Mouse (Mus musculus) liver, embryonic 13.5 days (tissue): ENCODE measurements at regions not wholly inside any gene's neighbourhood (a gene's known extent, or its start where the extent isn't known, plus 50 kb on each side); places are given as distances from the start of the nearest gene placed in this dataset.
"Not testable (repeated sequence)": the region's sequence is repeated elsewhere in the genome, so short reads cannot be mapped to it uniquely, and the experiment has no call there.

Experiments
- ATAC-seq: fragments of 200-750 bp; cut with Nextera tagmentation; 2 replicates; pipeline ENCODE4 v1.8.0; 2017; ENCODE audit warnings: low read depth, mild to moderate bottlenecking, moderate number of reproducible peaks, moderate library complexity
- DNase-seq: peaks from one replicate; pipeline ENCODE4 v3.0.0; 2022
- H3K27ac ChIP-seq: fragments of 300-500 bp; sonication (generic); 2 replicates; pipeline ENCODE4 v1.5.1; 2015; ENCODE audit warnings: moderate library complexity, mild to moderate bottlenecking, inconsistent platforms
- H3K27me3 ChIP-seq: fragments of 300-500 bp; sonication (generic); 2 replicates; pipeline ENCODE4 v1.6.1; 2015; ENCODE audit warnings: mild to moderate bottlenecking, inconsistent platforms
- H3K36me3 ChIP-seq: fragments of 300-500 bp; sonication (generic); 2 replicates; pipeline ENCODE4 v1.6.1; 2015; ENCODE audit warnings: mild to moderate bottlenecking, inconsistent platforms
- H3K4me1 ChIP-seq: fragments of 300-500 bp; sonication (generic); replicated peaks from 2 replicates; pipeline ENCODE4 v1.6.1; 2015; ENCODE audit warnings: inconsistent platforms
- H3K4me2 ChIP-seq: fragments of 300-500 bp; sonication (generic); 2 replicates; pipeline ENCODE4 v1.6.1; 2015; ENCODE audit warnings: inconsistent platforms, mild to moderate bottlenecking, moderate library complexity
- H3K4me3 ChIP-seq: fragments of 300-500 bp; sonication (generic); replicated peaks from 2 replicates; pipeline ENCODE4 v1.5.1; 2015; ENCODE audit warnings: mild to moderate bottlenecking, inconsistent platforms
- H3K9ac ChIP-seq: fragments of 300-500 bp; sonication (generic); 2 replicates; pipeline ENCODE4 v1.6.1; 2015; ENCODE audit warnings: mild to moderate bottlenecking, inconsistent platforms
- H3K9me3 ChIP-seq: fragments of 300-500 bp; sonication (generic); replicated peaks from 2 replicates; pipeline ENCODE4 v1.6.1; 2016; ENCODE audit warnings: inconsistent platforms
- WGBS: fragments of 180-500 bp; shearing (Covaris S2); methylation state at CpG from one replicate; pipeline ENCODE4 v1.1.7; 2015; ENCODE audit not compliant: insufficient replicate concordance; 5-methylcytosine and 5-hydroxymethylcytosine counted together

DNA sequence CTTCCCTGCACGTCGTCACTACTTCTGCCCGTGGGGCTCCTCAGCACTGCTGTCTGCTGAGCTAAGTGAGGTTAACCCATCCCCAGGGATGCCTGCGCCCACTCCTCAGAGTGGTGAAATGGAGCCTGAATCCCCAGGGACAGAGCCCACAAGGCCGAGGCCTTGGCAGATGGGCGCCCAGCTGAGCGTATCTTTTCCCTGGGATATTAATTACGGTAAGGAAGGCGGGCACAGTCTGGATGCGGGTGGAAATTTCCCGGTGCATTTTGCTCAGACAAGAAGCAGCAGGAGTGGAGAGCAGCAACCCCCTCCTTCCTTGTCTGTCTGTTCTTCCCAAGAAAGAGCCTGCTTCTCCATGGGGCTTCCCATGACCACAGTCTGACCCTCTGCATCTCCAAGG is 408.7 kb downstream of the Ptpru start:
- Histone ChIP-seq H3K36me3 (no peaks in the 10 kb centered on the region), H3K4me1 (no peaks in the 10 kb centered on the region), H3K27ac (no peak overlapping the region), H3K4me2 (no peak overlapping the region), H3K4me3 (no peak overlapping the region), H3K9me3 (no peaks in the 10 kb centered on the region), H3K9ac (no peak overlapping the region), H3K27me3 (no peaks in the 10 kb centered on the region)
- 68% methylated on average over 11 of the region's 11 CpGs for WGBS
- DNase-seq (no peak), ATAC-seq (no peak)

DNA sequence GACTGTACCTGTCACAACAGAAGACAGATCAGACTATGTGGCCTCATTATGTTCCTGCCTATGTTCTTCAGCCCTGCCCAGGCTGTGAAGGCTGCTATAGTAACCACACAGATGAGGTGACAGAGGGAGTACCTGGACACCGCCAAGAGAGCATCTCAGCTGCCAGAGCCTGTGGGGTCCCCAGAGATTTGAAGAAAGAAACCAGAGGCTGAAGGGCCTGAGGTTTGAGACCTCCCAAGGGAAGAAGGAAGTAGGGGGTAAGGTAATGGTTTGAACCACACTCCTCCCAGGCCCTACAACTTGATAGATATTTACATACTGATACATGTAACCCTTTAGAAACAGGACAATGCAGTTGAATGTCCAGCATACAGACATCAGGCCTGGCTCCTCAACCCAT is 407.7 kb downstream of the Ptpru start:
- Histone ChIP-seq H3K27me3 (no peaks in the 10 kb centered on the region), H3K9me3 (no peaks in the 10 kb centered on the region), H3K27ac (no peak overlapping the region), H3K4me2 (no peak overlapping the region), H3K36me3 (no peaks in the 10 kb centered on the region), H3K4me1 (no peaks in the 10 kb centered on the region), H3K4me3 (no peak overlapping the region), H3K9ac (no peak overlapping the region)
- ATAC-seq: no peak
- WGBS: 72% methylated on average over 1 of the region's 1 CpGs
- no peak for DNase-seq

DNA sequence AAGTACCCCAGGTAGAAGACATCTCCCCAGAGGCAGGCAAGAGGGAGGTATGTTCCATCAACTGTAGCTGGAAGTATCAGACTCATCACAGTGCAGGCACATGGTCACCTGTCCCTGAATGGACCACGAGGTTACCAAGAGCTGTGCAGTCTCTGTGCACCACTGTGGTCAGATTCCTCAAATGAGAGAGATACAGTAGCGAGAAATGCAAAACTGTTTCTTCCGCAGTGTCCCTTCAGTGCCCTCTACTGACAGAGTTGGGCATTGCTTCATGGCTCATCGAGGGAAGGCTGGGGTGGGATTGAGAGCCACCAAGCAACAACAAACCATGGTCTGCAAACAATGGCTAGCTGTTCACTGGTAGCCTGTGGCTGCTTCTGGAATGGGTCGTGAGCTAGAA is 406.9 kb downstream of the Ptpru start:
- H3K9me3 ChIP-seq: no peaks in the 10 kb centered on the region
- DNase-seq (no peak), ATAC-seq (no peak)
- 8% methylated on average over 5 of the region's 5 CpGs for WGBS
- no peak overlapping the region for H3K4me2 ChIP-seq
- no peaks in the 10 kb centered on the region for H3K27me3 ChIP-seq
- no peak overlapping the region for H3K27ac ChIP-seq
- H3K4me1 ChIP-seq: no peaks in the 10 kb centered on the region
- H3K36me3 ChIP-seq: no peaks in the 10 kb centered on the region
- no peak overlapping the region for H3K9ac ChIP-seq
- no peak overlapping the region for H3K4me3 ChIP-seq

DNA sequence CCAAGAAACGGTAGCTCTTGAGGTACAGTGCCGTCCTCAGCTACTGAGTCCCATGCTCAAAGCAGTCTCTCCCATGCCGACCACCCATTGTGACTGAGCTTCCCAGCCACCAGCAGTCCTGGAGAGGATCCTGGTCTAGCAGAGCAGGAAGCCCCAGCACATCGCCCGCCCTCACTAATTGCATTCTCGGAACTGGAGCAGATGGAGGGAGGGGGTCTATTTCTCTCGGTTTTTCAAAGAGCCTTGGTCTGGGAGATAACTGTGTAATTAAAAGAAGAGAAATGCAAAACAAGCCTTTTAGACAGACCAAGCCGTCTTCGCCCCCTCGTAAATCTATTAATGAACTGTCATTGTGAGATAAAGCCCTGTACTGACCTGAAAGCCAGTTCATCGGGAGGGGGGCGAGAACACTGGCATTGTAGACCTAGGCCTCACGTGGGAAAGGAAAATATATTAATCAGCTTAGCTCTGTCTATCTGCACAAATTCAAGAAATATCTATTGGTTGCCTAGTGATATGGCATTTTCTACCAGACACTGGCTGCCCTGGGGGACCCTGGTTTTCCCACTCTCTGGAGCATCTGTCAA is 405.4 kb downstream of the Ptpru start:
- no peak overlapping the region for H3K9ac ChIP-seq
- H3K4me1 ChIP-seq: no peaks in the 10 kb centered on the region
- no peaks in the 10 kb centered on the region for H3K9me3 ChIP-seq
- H3K4me2 ChIP-seq: no peak overlapping the region
- WGBS: 59% methylated on average over 13 of the region's 13 CpGs
- no peak for DNase-seq
- H3K4me3 ChIP-seq: no peak overlapping the region
- no peak overlapping the region for H3K27ac ChIP-seq
- no peak for ATAC-seq
- H3K36me3 ChIP-seq: no peaks in the 10 kb centered on the region
- no peaks in the 10 kb centered on the region for H3K27me3 ChIP-seq

DNA sequence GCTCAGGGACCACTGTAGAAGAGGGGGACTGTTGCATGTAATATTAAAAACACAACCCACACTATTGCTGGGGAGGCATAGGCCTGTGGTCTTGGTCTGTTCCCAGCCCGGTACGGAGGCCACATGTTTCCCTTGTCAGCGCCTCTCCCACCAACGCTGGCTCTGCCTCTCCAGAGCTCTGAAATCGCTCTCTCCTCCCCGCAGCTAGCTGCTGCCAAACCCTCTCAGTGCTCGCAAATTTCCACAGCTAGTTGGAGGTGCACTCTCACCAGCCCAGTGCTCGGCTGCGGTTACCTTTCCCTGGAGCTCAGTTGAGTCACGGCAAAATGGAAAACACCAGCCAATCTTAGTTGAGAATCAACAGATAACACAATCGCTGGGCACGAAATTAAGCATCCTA is 402.9 kb downstream of the Ptpru start:
- DNase-seq (no peak), ATAC-seq (no peak)
- Histone ChIP-seq H3K4me3 (no peak overlapping the region), H3K36me3 (no peaks in the 10 kb centered on the region), H3K9me3 (no peaks in the 10 kb centered on the region), H3K27ac (no peak overlapping the region), H3K27me3 (no peaks in the 10 kb centered on the region), H3K9ac (no peak overlapping the region), H3K4me1 (no peaks in the 10 kb centered on the region), H3K4me2 (no peak overlapping the region)
- 66% methylated on average over 12 of the region's 12 CpGs for WGBS

DNA sequence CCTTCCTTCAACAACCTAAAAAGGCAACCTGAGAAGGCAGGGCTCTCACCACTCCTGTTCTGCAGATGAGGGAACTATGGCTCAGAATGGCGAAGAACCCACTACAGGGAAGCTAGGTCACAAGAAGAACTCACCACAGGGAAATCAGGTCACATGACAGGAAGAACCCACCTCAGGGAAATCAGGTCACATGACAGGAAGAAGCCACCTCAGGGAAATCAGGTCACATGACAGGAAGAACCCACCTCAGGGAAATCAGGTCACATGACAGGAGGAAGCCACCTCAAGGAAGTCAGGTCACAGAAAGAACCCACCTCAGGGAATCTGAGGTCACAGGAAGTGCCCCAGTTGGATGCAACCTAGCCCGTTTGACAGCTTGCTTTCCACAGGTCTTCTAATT is 399.7 kb downstream of the Ptpru start:
- H3K9me3 ChIP-seq: no peaks in the 10 kb centered on the region
- no peaks in the 10 kb centered on the region for H3K27me3 ChIP-seq
- no peak for ATAC-seq
- H3K4me2 ChIP-seq: no peak overlapping the region
- H3K36me3 ChIP-seq: no peaks in the 10 kb centered on the region
- no peaks in the 10 kb centered on the region for H3K4me1 ChIP-seq
- WGBS: 45% methylated on average over 2 of the region's 2 CpGs
- no peak overlapping the region for H3K9ac ChIP-seq
- DNase-seq: no peak
- no peak overlapping the region for H3K27ac ChIP-seq
- no peak overlapping the region for H3K4me3 ChIP-seq

DNA sequence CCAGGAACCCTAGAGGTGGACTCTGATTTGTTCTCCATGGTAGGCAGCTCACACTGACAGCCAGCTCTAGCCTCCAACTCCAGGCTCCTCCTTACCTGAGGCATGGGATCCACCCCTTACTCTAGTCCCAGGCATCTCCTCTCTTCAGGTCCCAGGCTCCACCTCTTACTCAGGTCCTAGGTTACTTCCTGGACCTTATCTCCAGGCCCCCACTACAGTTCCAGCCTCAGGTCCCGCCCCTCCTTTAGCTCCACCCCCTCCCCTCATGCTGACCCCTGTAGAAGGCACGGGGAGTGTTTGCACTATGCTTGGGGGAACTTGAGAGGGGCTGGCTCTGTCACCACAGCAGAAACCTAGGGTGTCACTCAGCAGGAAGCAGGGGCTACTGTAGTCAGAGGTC is 399.2 kb downstream of the Ptpru start:
- no peak overlapping the region for H3K4me3 ChIP-seq
- ATAC-seq (no peak), DNase-seq (no peak)
- 14% methylated on average over 2 of the region's 2 CpGs for WGBS
- no peak overlapping the region for H3K4me2 ChIP-seq
- no peaks in the 10 kb centered on the region for H3K27me3 ChIP-seq
- no peaks in the 10 kb centered on the region for H3K4me1 ChIP-seq
- H3K36me3 ChIP-seq: no peaks in the 10 kb centered on the region
- H3K27ac ChIP-seq: no peak overlapping the region
- H3K9me3 ChIP-seq: no peaks in the 10 kb centered on the region
- no peak overlapping the region for H3K9ac ChIP-seq

DNA sequence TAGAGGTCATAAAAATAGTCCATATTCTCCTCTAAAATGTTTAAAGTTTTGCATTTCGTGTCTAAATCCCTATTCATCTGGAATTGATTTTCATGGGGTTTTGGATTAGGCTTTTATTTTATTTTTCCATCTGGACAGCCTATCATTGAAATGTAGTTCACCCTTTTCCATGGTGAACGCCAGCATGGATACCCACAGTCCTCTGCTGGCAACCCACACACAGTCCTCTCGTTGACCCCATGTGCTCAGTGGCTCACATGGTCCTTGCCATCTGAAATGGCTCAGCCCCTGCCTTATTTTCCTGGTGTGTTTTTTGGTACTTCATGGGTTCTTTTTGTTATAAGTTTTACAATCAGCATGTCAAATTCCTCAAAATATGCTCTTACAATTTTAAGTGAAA is 397.2 kb downstream of the Ptpru start:
- Histone ChIP-seq H3K9me3 (no peaks in the 10 kb centered on the region), H3K4me2 (no peak overlapping the region), H3K27me3 (no peaks in the 10 kb centered on the region), H3K4me3 (no peak overlapping the region), H3K36me3 (no peaks in the 10 kb centered on the region), H3K9ac (no peak overlapping the region), H3K27ac (no peak overlapping the region), H3K4me1 (no peaks in the 10 kb centered on the region)
- DNase-seq: no peak
- 47% methylated on average over 3 of the region's 3 CpGs for whole genome bisulfite sequencing
- no peak for ATAC-seq

DNA sequence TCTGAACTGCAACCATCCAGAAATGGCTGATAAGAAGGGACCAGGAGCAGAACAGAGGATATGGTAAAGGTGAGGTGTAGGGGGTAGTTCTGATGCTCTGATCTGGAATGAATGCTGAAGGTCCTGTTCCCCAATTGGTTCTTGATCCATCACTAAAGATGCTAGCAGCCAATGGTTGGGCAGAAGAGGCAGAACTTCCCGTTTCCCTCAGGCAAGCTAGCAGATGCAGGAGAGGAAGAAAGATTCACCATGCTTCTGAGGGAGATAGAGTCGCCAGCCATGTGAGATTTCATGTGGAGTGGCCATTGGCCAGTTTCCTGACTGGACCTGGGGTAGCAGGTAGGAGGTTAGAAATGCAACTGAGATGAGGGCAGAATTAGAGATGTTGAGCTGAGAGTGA is 394.6 kb downstream of the Ptpru start:
- H3K9ac ChIP-seq: no peak overlapping the region
- WGBS: 39% methylated on average over 2 of the region's 2 CpGs
- H3K9me3 ChIP-seq: no peaks in the 10 kb centered on the region
- no peak overlapping the region for H3K4me2 ChIP-seq
- no peaks in the 10 kb centered on the region for H3K27me3 ChIP-seq
- no peak for ATAC-seq
- H3K27ac ChIP-seq: no peak overlapping the region
- H3K36me3 ChIP-seq: no peaks in the 10 kb centered on the region
- DNase-seq: no peak
- no peak overlapping the region for H3K4me3 ChIP-seq
- H3K4me1 ChIP-seq: no peaks in the 10 kb centered on the region

DNA sequence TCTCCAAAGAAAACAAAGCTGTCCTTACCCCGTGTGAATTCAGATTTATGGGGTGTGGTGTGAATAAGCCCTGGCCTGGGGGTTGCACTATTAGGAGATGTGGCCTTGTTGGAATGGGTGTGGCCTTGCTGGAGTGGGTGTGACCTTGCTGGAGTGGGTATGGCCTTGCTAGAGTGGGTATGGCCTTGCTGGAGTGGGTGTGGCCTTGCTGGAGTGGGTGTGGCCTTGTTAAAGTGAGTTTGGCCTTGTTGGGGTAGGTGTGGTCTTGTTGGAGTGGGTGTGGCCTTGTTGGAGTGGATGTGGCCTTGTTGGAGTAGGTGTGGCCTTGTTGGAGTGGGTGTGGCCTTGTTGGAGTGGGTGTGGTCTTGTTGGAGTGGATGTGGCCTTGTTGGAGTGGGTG is 387.8 kb downstream of the Ptpru start:
- not testable (repeated sequence) for H3K9ac ChIP-seq, H3K4me3 ChIP-seq, DNase-seq, H3K4me2 ChIP-seq, ATAC-seq, H3K27me3 ChIP-seq, H3K4me1 ChIP-seq, H3K27ac ChIP-seq, H3K9me3 ChIP-seq, H3K36me3 ChIP-seq
- 61% methylated on average over 1 of the region's 1 CpGs for WGBS

DNA sequence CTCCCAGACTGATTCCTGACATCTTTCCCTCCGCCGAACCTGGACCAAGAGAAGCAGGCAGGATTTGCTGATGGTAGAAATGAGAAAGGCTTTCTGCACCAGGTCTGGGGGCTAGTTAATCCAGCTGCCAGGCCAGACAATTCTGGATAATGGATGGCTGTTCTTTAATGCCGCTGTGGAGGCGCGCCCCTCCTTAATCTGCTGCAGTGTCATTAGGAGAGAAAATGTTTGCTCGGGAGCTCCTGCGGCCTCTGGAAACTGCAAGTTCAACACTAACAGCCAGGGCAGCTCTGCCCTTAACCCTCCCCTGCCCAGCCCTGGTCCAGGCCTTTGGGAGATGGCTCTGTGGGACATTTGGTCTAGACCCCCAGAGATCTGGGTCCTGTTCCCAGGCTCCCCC is 380.5 kb downstream of the Ptpru start:
- no peaks in the 10 kb centered on the region for H3K36me3 ChIP-seq
- H3K27me3 ChIP-seq: no peaks in the 10 kb centered on the region
- no peak overlapping the region for H3K4me2 ChIP-seq
- H3K27ac ChIP-seq: no peak overlapping the region
- H3K9ac ChIP-seq: no peak overlapping the region
- no peaks in the 10 kb centered on the region for H3K4me1 ChIP-seq
- 67% methylated on average over 7 of the region's 7 CpGs for WGBS
- no peak overlapping the region for H3K4me3 ChIP-seq
- no peak for ATAC-seq
- DNase-seq: no peak
- H3K9me3 ChIP-seq: no peaks in the 10 kb centered on the region

DNA sequence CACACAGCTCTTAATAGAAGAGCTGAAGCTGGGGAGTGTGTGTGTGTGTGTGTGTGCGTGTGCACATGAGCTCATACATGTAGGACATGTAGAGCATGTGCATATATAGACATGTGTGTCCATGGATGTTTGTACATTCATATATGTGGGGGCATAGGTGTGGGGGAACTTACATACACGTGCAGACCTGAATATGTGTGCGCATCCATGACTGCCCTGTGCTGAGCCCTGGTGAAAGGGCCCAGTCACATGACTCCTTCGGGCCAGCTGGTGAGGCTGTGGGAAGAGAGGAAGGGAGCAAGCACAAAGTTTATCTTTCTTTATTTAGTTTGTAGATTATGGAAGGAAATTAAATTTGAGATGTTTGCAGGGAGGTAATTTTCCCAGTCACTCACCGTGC is 378.3 kb downstream of the Ptpru start:
- H3K4me2 ChIP-seq: no peak overlapping the region
- H3K27me3 ChIP-seq: no peaks in the 10 kb centered on the region
- H3K4me3 ChIP-seq: no peak overlapping the region
- ATAC-seq: no peak
- H3K9ac ChIP-seq: no peak overlapping the region
- H3K36me3 ChIP-seq: no peaks in the 10 kb centered on the region
- DNase-seq: no peak
- no peak overlapping the region for H3K27ac ChIP-seq
- no peaks in the 10 kb centered on the region for H3K4me1 ChIP-seq
- 58% methylated on average over 5 of the region's 5 CpGs for WGBS
- H3K9me3 ChIP-seq: no peaks in the 10 kb centered on the region
